Mouse (Mus musculus) olfactory bulb, adult 2 months (tissue): ENCODE measurements around the gene Oxtr.

Experiments
- CTCF ChIP-seq: fragments of 200-500 bp; IDR thresholded peaks from 2 replicates; pipeline ENCODE4 v1.5.1; 2012; ENCODE audit warnings: low read depth, mild to moderate bottlenecking, low read length, moderate library complexity; ENCODE audit not compliant: insufficient read depth
- POLR2A ChIP-seq: fragments of 200-500 bp; IDR thresholded peaks from 2 replicates; pipeline ENCODE4 v1.6.1; 2012; ENCODE audit warnings: mild to moderate bottlenecking, low read depth, low read length, moderate library complexity; ENCODE audit not compliant: insufficient read depth

DNA sequence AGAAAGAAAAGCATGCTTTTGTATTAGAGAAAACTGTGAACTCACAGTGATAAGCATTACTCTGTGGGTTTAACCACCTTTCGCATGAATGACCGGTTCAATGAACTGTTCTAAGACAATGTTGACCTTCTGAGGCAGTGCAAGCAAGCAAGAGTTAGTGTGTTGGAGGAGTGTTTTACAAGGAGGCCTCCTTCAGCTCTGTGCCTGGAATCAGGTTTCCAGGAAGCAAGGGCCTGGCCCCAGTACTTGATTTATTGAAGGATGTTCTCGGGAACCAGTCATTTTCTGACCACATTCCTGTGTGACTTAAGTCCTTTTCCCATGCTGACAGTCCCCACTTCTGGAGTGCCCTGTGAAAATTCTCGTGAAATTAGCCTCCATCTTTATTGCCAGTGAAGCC is 5.5 kb upstream of the Oxtr start:
- TF ChIP-seq POLR2A (no peak), CTCF (no peak)
